Mouse (Mus musculus) adrenal gland, postnatal 25 days (tissue): Measurements from ENCODE around the gene Dpf3. TPM values are rescaled to one million over a fixed set of nuclear protein-coding genes. Genes with fewer than 3 reads are reported as not detected.
A peak's percentile ranks its signal among the peaks of the same experiment; 100 is the strongest.

Experiments
- DNase-seq: peaks from one replicate; pipeline ENCODE4 v3.0.0; 2021; ENCODE audit warnings: mixed read lengths
- total RNA-seq: library from RNA; stranded (reverse); gene quantifications from 2 replicates; pipeline ENCODE4 v1.2.3, GENCODE M21; 2021

The Dpf3 gene
- total RNA-seq, 1 experiment from 2014 or later: 11.3 TPM

DNA sequence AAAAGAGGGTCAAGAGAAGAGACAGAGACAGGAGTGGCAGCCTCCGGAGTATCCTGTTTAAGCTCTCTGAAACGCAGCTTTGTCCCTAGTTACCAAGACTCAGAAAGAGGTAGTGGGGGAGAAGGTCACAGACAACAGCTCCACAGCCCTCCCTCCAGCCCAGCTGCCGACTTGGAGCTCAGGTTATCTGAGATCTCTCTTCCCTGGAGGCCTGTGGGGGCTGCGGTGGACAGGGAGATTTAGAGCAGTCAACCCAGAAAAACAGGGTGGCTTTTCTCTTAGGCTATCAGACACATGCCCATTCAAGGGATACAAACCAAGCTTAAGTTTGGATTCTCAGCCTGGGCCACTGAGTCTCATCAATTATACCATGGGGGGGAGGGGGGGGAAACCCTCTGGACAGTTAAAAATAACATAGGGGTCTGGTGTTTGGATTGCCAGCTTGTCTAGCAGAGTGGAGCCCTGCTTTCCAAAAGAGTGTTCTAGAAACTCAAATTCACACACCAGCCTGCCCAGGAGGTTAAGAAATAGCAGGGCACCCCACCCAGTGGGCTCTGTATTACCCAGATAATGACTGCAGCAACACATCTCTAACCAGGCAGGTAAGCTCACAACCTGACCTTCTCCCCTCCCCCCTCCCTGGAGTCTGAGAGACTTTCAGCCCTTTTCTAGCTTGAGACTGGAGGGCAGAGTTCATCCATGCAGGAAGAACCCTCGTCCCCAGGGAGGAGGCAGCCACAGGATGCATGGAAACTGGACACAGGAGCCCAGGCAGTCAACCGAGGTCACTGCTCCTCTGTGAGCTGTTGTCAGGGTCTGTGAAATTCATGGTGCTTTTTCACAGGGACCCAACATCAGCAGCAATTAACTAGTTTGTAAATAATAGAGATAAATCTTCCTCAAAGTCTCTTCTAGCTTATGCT, 20.7 kb downstream of the Dpf3 start:
- peak; percentile 23 for DNase-seq

DNA sequence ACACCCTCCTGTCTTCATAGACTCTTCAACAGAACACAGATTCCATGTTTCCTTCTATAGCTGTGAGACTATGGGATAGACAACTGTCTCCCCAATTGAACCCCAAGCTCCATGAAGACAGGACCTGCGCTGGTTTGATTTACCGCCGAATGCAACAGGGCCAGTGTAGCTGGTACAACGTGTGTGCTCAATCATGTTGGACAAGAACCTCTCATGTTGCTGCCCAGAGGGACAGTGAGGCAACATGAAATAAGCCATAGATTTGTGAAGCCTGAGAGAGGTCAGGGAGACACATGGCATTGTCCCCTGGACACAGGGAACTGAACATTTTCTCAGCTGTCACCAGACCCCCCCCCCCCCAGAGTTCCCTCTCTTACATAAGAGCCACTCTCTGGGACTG, 21.5 kb downstream of the Dpf3 start:
- no peak for DNase-seq

GRCm38 (mm10) chr12:83460272-83460671, 27.2 kb downstream of the Dpf3 start:
- DNase-seq: no peak

GRCm38 (mm10) chr12:83454697-83455321, 32.7 kb downstream of the Dpf3 start:
- no peak for DNase-seq

DNA sequence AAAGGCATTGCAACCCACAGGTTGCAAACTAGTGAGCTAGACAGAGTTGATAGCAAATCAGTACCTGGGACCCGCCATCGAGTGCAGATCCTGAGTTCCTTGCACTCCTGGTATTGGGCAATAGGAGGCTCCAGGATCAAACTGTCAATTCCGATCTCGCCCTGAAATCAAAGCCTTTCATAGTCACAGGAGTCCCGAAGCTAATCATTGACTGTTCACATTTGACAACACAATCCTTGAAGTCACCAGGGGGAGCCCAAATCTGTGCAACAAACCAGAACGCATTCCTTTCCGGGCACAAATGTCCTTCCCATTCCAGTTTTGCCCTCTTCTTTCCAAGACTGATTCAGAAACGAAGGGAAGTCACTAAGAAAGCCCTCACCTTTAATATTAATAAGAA, 35.7 kb downstream of the Dpf3 start:
- DNase-seq: no peak

DNA sequence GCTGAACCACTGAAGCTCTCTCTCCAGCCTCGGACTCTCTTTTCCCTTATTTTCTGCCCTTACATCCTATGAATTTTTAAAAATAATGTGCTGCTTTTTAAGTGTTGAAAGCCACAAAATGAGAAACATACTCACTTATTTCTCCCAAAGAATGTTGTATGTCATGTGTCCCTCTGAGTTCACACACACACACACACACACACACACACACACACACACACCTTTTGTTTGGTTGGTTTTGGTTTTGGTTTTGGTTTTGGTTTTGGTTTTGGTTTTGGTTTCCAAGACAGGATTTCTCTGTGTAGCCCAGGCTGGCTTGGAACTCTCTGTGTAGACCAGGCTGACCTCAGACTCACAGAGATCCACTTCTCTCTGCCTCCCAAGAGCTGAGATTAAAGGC, 37.0 kb downstream of the Dpf3 start:
- DNase-seq: no peak

GRCm38 (mm10) chr12:83449202-83449601, 38.3 kb downstream of the Dpf3 start:
- no peak for DNase-seq

GRCm38 (mm10) chr12:83445587-83445986, 41.9 kb downstream of the Dpf3 start:
- peak; percentile 13 for DNase-seq

DNA sequence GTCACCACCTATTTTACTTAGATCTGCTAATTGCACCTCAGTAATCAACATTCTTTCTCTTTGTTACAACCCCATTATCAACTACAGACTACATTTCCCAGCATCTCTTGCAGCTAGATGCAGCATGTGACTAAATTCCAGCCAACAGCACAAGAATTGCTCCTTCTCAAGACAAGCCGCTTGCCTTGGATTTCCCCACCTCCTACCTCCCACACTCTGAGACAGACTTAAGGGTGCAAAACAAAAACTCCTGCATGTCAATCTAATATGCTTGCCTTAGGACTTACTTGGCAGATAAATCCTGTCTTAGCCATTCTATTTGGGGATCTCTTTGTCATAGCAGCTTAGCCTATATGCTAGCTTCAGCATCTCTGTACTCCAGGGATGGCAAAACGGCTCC, 43.1 kb downstream of the Dpf3 start:
- DNase-seq: no peak

DNA sequence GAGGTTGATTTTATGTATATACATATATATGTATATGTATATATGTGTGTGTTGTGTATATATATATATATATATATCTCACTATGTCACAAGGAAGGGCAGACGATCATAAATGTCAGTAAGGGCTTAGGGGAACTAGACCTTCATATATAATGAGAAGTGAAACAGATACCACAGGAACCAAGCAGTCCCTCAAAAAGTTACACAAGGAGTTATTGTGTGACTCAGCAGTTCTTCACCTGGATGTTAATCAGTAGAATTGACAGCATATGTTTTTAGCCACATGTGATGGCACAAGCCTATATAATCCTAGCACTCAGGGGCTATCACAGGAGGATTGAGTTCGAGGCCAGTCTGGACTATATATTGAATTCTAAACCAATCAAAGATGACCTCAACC, 49.5 kb downstream of the Dpf3 start:
- DNase-seq: no peak

DNA sequence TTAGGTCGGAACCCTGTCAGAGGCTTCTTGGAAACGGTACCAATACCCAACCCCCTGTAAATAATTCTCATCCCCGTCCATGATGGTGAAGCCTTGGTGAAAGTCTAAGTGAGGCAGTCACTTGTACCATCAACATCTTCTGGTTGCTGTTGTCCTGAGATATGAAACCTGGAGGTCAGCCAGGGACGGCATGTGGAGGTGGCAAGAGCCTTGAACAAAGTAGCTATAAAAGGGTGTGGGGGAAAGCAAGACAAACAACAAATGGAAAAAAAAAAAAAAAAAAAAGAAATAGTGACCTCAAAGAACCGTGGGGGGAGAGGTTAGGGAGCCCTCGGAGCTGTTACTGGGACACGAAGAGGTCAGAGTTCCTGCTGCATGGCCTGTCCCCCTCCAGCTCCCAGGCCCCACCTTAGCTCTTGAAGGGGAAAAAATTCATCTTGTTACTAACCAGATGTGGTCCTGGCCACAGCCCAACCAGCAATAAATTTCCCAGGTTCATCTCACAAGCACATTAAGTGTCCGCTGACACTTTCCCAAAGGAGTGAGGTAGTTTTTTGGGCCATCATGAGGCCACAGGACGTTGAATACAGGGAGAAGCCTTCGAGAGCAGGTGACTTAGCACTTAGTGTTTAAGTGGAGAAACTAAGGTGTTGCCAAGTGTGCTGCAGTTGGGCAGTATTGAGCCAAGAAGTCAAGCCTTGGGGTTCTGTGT, 53.4 kb downstream of the Dpf3 start:
- no peak for DNase-seq

GRCm38 (mm10) chr12:83433436-83433835, 54.1 kb downstream of the Dpf3 start:
- DNase-seq: no peak

DNA sequence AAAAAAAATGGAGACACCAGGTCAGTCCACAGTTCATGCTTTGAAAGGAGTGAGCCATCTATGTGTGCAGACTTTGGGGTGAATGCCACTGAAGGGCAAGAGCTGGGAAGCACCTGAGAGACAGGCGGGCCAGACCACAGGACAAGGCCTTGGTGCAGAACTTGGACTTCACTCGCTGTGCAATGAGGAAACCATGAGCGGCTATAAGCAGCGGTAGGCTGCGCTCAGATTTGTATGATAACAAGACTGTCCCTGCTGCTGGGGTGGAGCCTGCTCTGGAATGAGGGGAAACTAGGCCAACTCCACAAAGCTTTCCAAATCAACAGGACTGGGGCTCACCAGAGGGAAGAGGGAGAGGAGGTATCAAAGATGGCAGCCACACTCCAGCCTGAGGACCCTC, 57.3 kb downstream of the Dpf3 start:
- DNase-seq: no peak

- DNase-seq: no peak
Measured at GRCm38 (mm10) chr12:83428016-83428415, 59.5 kb downstream of the Dpf3 start.

DNA sequence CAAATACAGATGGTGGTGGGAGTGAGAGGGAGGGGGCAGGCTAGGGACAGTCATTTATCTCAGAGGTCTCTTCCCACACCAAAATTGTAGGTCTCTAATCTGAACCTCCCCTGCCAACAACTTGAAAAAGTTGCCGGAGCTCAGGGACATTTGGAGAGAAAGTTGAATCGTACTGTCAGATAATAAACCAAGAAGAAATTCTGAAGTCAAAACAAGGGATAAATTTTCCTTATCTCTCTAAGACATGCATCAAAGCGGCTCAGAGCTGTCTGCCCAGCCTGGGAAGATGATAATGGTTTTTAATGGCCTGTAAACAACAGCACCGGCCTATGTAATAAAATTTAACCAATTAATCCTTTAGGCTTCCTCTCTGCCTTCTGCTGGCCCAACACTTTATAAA, 59.9 kb downstream of the Dpf3 start:
- no peak for DNase-seq

DNA sequence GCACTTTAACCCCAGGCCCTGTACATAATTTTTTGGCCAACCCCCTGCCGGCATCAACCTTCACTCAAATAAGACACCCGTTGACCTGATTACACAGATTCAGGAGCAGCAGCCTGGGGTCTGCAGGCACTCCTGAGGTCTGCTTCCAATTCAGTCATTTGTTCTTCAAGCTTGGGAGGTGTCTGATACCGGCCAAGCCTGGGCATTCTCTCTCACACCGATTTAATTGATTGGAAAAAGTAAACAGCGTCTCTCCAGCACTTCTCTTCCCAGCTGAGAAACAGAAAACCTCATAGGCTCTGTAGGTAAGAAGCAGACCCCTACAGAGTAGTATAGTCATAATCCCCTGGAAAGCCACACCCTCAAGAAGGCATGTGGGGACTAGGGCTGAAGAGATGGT, 61.2 kb downstream of the Dpf3 start:
- no peak for DNase-seq

GRCm38 (mm10) chr12:83425736-83426135, 61.8 kb downstream of the Dpf3 start:
- DNase-seq: no peak

- DNase-seq: peak; percentile 67
Measured at GRCm38 (mm10) chr12:83424720-83425444, 62.6 kb downstream of the Dpf3 start.

- peak; percentile 66 for DNase-seq
Measured at GRCm38 (mm10) chr12:83424086-83424719, 63.3 kb downstream of the Dpf3 start.

- DNase-seq: peak; percentile 54
Measured at GRCm38 (mm10) chr12:83420346-83420745, 67.2 kb downstream of the Dpf3 start.

GRCm38 (mm10) chr12:83415207-83415606, 72.3 kb downstream of the Dpf3 start:
- DNase-seq: no peak

DNA sequence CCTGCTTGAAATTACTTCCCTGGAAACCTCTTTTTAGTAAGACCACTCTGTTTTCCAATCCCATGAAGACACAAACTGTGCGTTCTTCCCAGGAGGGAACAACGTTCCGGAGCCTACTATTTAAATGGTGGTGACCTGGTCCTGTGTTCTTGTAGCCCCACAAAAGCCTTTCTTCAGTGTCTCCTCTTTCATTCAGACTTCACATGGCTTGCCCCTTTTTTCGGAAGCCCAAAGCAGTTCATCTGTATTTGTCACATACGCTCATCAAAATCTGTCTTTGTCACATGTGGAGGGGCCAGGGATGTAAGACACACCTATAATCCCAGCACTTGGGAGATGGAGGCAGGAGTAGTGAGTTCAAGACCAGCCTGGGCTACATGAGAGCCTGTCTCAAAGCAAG, 73.8 kb downstream of the Dpf3 start:
- no peak for DNase-seq
